Mouse (Mus musculus) stomach, embryonic 14.5 days (tissue): ENCODE results near the gene Mta3. TPM values are rescaled to one million over a fixed set of nuclear protein-coding genes. Genes with fewer than 3 reads are reported as not detected.
A peak's percentile ranks its signal among the peaks of the same experiment; 100 is the strongest.

Experiments used
- ATAC-seq: fragments of 200-750 bp; cut with Nextera tagmentation; 2 replicates; pipeline ENCODE4 v1.8.0; 2017; ENCODE audit warnings: low read depth, moderate TSS enrichment; ENCODE audit not compliant: insufficient number of reproducible peaks, insufficient read depth, low FRiP score
- H3K27ac ChIP-seq: fragments of 300-500 bp; sonication (generic); 2 replicates; pipeline ENCODE4 v1.5.1; 2014; ENCODE audit warnings: mild to moderate bottlenecking, low read length, moderate library complexity, mixed read lengths
- H3K27me3 ChIP-seq: fragments of 300-500 bp; sonication (generic); 2 replicates; pipeline ENCODE4 v1.6.1; 2014; ENCODE audit warnings: low read length, control low read depth, mixed read lengths; ENCODE audit not compliant: control insufficient read depth, insufficient read depth
- H3K36me3 ChIP-seq: fragments of 300-500 bp; sonication (generic); 2 replicates; pipeline ENCODE4 v1.6.1; 2014; ENCODE audit warnings: mild to moderate bottlenecking, control low read depth, low read length, moderate library complexity, mixed read lengths; ENCODE audit not compliant: control insufficient read depth, insufficient read depth
- H3K4me1 ChIP-seq: fragments of 300-500 bp; sonication (generic); 2 replicates; pipeline ENCODE4 v1.6.1; 2014; ENCODE audit warnings: low read length, control low read depth, mixed read lengths; ENCODE audit not compliant: control insufficient read depth, insufficient read depth
- H3K4me2 ChIP-seq: fragments of 300-500 bp; sonication (generic); replicated peaks from 2 replicates; pipeline ENCODE4 v1.6.1; 2014; ENCODE audit warnings: low read depth, low read length, control low read depth
- H3K4me3 ChIP-seq: fragments of 300-500 bp; sonication (generic); 2 replicates; pipeline ENCODE4 v1.5.1; 2014; ENCODE audit warnings: low read depth, low read length, control low read depth
- H3K9ac ChIP-seq: fragments of 300-500 bp; sonication (generic); replicated peaks from 2 replicates; pipeline ENCODE4 v1.6.1; 2014; ENCODE audit warnings: low read depth, mild to moderate bottlenecking, control low read depth, low read length, moderate library complexity, mixed read lengths
- H3K9me3 ChIP-seq: fragments of 300-500 bp; sonication (generic); 2 replicates; pipeline ENCODE4 v1.6.1; 2016; ENCODE audit warnings: low read depth, low read length, control low read depth; ENCODE audit not compliant: control insufficient read depth
- WGBS: fragments of 180-500 bp; shearing (Covaris S2); extraction: QIAGEN DNeasy Blood & Tissue Kit; methylation state at CpG from one replicate; pipeline ENCODE4 v1.1.7; 2014; 5-methylcytosine and 5-hydroxymethylcytosine counted together
- polyA plus RNA-seq: library from polyadenylated mRNA; unstranded; fragments of >200 nt; fragmentation: Nextera tagmentation; extraction: Ambion mirVana; gene quantifications from 2 replicates; pipeline ENCODE4 v1.2.1, GENCODE M21; 2014

The Mta3 gene
- polyA plus RNA-seq, result 36.1 and 38.1 TPM in 2 replicates

DNA sequence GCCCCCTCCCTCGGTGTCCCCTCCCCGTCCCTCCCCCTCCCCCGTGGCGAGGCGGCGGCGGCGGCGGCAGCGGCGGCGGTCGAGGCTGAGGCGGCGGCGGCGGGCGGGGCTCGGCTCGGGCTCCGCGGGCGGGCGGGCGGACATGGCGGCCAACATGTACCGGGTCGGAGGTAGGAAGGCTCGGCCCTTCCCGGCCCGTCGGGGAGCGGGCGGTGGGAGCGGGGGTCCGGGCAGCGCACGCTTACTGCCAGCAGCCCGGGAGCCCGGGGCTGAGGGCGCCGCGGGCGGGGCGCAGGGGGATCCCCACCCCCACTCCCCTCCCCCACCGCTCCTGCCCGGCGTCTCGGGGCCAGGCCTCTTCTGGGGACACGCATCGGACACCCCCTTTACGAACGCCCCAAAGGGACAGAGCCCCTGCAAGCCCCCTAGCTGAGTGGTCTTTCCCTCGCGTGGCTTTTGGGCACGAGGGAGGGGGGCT is at the start of gene Mta3:
Gene Mta3, plus strand, starts transcription at position 48 of the 478 bp plus-strand sequence.
- H3K36me3 ChIP-seq, result peaks cover 8% of the 10 kb centered on the region; the same call in 1 of the 2 replicates
- peak within 1 kb of the TSS; percentile 85 for H3K4me2 ChIP-seq
- peak within 1 kb of the TSS; percentile 98 for H3K27ac ChIP-seq
- peaks cover 8% of the 10 kb centered on the region; the same call in 1 of the 2 replicates for H3K4me1 ChIP-seq
- WGBS, result 1% methylated on average over 24 of the region's 56 CpGs
- ATAC-seq, result peak; percentile 54
- H3K4me3 ChIP-seq, result peak within 1 kb of the TSS; percentile 82
- no peaks in the 10 kb centered on the region for H3K9me3 ChIP-seq
- H3K9ac ChIP-seq, result peak within 1 kb of the TSS; percentile 94
- H3K27me3 ChIP-seq, result no peaks in the 10 kb centered on the region

DNA sequence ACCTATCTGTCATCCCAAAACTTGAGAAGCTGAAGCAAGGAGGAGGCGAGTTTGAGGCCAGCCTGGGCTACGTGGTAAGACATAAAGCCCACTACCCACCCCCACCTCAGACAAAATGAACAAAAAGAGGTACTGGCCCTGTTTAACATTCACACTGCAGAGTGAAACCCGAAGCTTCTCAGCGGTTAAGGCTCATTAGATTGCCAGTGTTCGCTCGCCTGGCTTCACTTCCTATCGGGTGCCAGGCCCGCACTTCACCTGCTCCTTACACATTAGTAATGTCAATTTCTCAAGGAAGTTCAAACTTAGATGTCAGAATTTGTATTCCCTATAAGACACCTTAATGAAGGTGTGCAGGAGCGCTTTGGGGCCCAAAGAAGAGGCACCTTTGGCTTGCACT is 48.6 kb upstream of the Mta3 start:
- H3K36me3 ChIP-seq, result no peaks in the 10 kb centered on the region
- H3K4me2 ChIP-seq, result no peak overlapping the region
- no peaks in the 10 kb centered on the region for H3K9me3 ChIP-seq
- ATAC-seq, result no peak
- no peak overlapping the region for H3K4me3 ChIP-seq
- H3K4me1 ChIP-seq, result no peaks in the 10 kb centered on the region
- 81% methylated on average over 9 of the region's 9 CpGs for WGBS
- H3K9ac ChIP-seq, result no peak overlapping the region
- no peak overlapping the region for H3K27ac ChIP-seq
- no peaks in the 10 kb centered on the region for H3K27me3 ChIP-seq

DNA sequence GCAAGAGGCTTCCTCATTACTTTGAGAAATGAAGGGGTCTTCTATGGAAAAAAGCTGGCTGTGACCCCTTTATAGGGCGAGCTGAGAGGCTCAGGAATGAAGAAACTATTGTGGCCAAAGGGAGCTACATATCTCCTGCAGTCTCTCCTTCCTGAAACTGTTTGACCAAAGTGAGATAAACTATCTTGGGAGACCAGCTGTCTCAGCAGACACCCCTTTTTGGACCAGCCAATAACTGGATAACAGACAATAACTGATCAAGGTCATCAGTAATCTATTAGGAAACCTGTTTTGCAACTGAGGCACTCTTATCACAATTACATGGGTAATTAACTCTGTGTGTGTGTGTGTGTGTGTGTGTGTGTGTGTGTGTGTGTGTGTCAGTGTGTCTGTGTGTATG is 47.0 kb upstream of the Mta3 start:
- Histone ChIP-seq H3K9me3 (no peaks in the 10 kb centered on the region), H3K4me3 (no peak overlapping the region), H3K36me3 (no peaks in the 10 kb centered on the region), H3K9ac (no peak overlapping the region), H3K27me3 (no peaks in the 10 kb centered on the region), H3K4me1 (no peaks in the 10 kb centered on the region), H3K27ac (no peak overlapping the region), H3K4me2 (no peak overlapping the region)
- no peak for ATAC-seq
- 45% methylated on average over 1 of the region's 1 CpGs for whole genome bisulfite sequencing

DNA sequence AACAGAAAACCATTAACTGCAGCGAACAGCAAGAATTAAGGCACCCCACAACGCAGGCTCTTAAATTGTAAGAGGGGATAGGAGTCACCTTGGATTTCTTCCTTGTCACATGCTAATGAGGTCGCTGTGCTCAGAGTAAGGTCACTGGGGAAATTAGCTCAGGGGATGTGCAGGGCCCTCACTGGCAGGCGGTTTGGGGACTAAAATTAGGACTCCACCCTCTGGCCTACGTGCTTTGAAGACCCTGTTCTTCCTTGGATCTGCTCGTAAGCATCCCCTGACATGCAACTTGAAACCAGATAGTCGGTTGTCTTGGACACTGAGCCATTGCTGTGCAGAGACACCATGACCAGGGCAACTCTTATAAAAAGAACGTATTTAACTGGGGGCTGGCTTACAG is 41.2 kb upstream of the Mta3 start:
- 52% methylated on average over 8 of the region's 8 CpGs for WGBS
- Histone ChIP-seq H3K27me3 (no peaks in the 10 kb centered on the region), H3K4me1 (no peaks in the 10 kb centered on the region), H3K4me2 (no peak overlapping the region), H3K4me3 (no peak overlapping the region), H3K9ac (no peak overlapping the region), H3K27ac (no peak overlapping the region), H3K9me3 (no peaks in the 10 kb centered on the region), H3K36me3 (no peaks in the 10 kb centered on the region)
- no peak for ATAC-seq

DNA sequence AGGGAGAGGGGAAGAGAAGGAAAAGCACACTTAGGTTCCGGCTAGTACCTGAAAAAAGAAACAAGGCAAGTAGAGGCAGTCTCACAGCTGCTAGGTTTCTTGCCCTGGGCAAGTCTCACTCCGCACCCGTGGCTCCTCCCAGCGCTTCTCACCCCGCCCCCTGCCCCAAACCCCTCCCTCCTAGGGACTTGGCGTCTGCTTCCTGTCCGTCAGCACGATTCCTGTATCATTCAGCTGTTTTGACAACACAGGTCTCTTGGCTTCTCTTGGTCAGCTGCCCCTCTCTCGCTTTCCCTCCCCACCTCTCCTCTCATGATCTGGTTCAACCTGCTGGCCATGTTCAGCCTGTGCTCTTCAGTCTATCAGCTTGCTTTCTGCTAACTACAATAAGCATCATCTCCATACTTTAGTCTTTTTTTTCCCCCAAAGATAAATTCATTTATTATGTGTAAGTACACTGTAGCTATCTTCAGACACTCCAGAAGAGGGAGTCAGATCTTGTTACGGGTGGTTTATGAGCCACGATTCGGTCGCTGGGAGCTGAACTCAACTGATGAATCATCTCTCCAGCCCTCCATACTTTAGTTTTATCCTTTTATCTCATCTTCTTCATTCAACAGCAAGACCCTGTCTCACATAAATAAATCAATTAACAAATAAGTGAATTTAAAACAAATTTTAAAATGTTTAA is 39.2 kb upstream of the Mta3 start:
- 70% methylated on average over 13 of the region's 13 CpGs for WGBS
- Histone ChIP-seq H3K27me3 (no peaks in the 10 kb centered on the region), H3K27ac (no peak overlapping the region), H3K4me1 (no peaks in the 10 kb centered on the region), H3K9ac (no peak overlapping the region), H3K4me2 (no peak overlapping the region), H3K4me3 (no peak overlapping the region), H3K9me3 (no peaks in the 10 kb centered on the region), H3K36me3 (no peaks in the 10 kb centered on the region)
- no peak for ATAC-seq

DNA sequence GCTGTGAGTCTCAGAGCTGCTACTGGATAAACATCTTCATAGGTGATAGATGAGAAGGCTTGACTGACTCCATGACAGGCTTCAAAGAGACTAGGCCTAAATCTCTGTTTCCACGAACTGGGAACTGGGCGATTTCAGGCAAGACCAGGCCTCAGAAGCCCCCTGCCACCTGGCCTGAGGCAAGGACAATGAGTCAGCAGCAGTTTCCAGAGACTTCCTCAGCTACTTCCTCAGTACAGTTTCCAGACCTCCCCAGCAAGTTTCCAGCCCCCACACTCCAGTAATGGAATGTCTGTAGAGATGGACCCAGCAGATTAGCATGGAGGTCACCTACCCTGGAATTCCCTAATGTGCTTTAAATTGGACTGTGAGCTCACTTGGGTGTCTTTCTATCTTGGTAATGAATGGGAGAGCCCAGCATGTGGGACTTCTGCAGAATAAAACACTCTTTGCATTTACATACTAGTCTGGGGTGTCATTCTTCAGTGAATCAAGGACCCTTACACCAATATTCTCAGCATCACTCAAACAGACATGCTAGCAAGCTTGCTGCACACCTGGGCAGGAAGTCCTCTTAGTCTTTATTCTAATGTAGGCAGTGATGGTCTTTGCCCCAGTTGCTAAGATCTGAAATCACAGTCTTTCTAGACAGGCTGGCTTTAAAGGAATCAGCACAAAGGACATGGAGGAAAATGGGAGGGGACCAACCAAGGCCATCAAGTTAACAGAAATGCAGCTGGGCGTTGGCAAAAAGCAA is 37.9 kb upstream of the Mta3 start:
- Histone ChIP-seq H3K4me1 (no peaks in the 10 kb centered on the region), H3K9ac (no peak overlapping the region), H3K36me3 (no peaks in the 10 kb centered on the region), H3K27me3 (no peaks in the 10 kb centered on the region), H3K9me3 (no peaks in the 10 kb centered on the region), H3K4me3 (no peak overlapping the region), H3K27ac (no peak overlapping the region), H3K4me2 (no peak overlapping the region)
- 75% methylated on average over 3 of the region's 3 CpGs for WGBS
- ATAC-seq, result no peak

DNA sequence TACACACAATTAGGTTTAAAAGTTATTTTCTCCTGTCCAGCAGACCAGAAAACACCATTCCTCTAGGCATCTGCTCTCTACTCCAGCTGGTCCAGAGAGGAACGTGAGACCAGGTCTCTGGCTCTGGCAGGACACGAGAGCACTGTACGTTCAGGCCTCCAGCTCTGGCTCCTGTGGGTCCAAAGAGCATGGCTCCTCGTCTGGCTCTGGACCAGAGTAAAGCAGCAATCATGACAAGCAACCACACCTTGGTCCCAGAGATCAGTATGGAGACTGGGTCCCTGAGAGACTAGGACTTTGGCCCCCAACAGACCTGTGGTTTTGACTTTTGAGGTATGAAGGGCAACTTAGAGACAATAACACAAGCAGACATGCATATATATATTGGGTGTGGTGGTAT is 33.3 kb upstream of the Mta3 start:
- Histone ChIP-seq H3K27me3 (no peaks in the 10 kb centered on the region), H3K36me3 (no peaks in the 10 kb centered on the region), H3K9ac (no peak overlapping the region), H3K4me1 (no peaks in the 10 kb centered on the region), H3K27ac (no peak overlapping the region), H3K4me3 (no peak overlapping the region), H3K9me3 (no peaks in the 10 kb centered on the region), H3K4me2 (no peak overlapping the region)
- 77% methylated on average over 4 of the region's 4 CpGs for WGBS
- no peak for ATAC-seq

DNA sequence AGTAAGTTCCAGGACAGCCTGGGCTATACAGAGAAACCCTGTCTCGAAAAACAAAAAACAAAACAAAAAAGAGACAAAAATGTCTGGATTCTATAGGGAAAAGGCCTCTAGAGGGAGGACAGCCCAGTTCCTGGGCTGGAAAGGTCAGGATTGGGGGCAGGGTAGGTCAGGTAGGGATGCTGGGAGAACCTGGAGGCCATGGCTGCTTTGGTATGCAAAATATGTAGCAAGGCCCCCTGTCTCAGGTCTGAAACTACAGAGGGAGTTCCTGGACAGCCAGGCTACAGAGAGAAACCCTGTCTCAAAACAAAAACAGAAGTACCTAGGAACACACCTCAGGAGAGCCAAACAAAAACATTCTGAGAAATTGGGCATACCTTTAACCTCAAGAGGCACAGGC is 28.6 kb upstream of the Mta3 start:
- Histone ChIP-seq H3K4me3 (no peak overlapping the region), H3K27ac (no peak overlapping the region), H3K4me1 (no peaks in the 10 kb centered on the region), H3K27me3 (no peaks in the 10 kb centered on the region), H3K9ac (no peak overlapping the region), H3K36me3 (no peaks in the 10 kb centered on the region), H3K4me2 (no peak overlapping the region), H3K9me3 (no peaks in the 10 kb centered on the region)
- 79% methylated on average over 1 of the region's 1 CpGs for WGBS
- ATAC-seq, result no peak
